Mouse (Mus musculus) B cell, adult 2 months (primary cell): Measurements from ENCODE around the gene Ptx4.
A peak's percentile ranks its signal among the peaks of the same experiment; 100 is the strongest.
"Not testable (repeated sequence)": the region's sequence is repeated elsewhere in the genome, so short reads cannot be mapped to it uniquely, and the experiment has no call there.

ENCODE experiments used
- DNase-seq, 2 experiments: peaks; one replicate each; pipeline ENCODE4 v3.0.0; 2022

Gene Ptx4

GRCm38 (mm10) chr17:25115664-25116432, 4.7 kb upstream of the Ptx4 start, which contains the start of gene Telo2:
Telo2 (minus strand) TSS chr17:25115967.
- DNase-seq, result peak; percentile 94

- peak; percentile 63 to 67 for DNase-seq
Observed at GRCm38 (mm10) chr17:25117263-25117662, 3.3 kb upstream of the Ptx4 start.

GRCm38 (mm10) chr17:25123979-25124378, 3.4 kb downstream of the Ptx4 start:
- DNase-seq, result peak; percentile 65 to 68

- DNase-seq, result not testable (repeated sequence)
Observed at GRCm38 (mm10) chr17:25125442-25126060, 5.0 kb downstream of the Ptx4 start.

GRCm38 (mm10) chr17:25127079-25127478, 6.5 kb downstream of the Ptx4 start:
- no peak for DNase-seq

GRCm38 (mm10) chr17:25127681-25128080, 7.1 kb downstream of the Ptx4 start:
- DNase-seq, result no peak

GRCm38 (mm10) chr17:25130060-25130459, 9.5 kb downstream of the Ptx4 start:
- no peak for DNase-seq

- peak; percentile 91 to 92 for DNase-seq
Observed at GRCm38 (mm10) chr17:25133275-25133698, 12.7 kb downstream of the Ptx4 start, which contains the start of gene Clcn7. Clcn7 (plus strand) TSS chr17:25133391.

GRCm38 (mm10) chr17:25135622-25136021, 15.1 kb downstream of the Ptx4 start:
- DNase-seq, result no peak

GRCm38 (mm10) chr17:25138803-25139202, 18.2 kb downstream of the Ptx4 start:
- no peak for DNase-seq

- DNase-seq, result no peak
Observed at GRCm38 (mm10) chr17:25139960-25140359, 19.4 kb downstream of the Ptx4 start.

GRCm38 (mm10) chr17:25162161-25162560, 41.6 kb downstream of the Ptx4 start, which contains the start of gene Ccdc154:
Ccdc154 (plus strand) TSS chr17:25162461.
- DNase-seq, result no peak

GRCm38 (mm10) chr17:25163387-25163786, 42.8 kb downstream of the Ptx4 start:
- DNase-seq, result no peak

GRCm38 (mm10) chr17:25164770-25165169, 44.2 kb downstream of the Ptx4 start:
- DNase-seq, result no peak

- no peak for DNase-seq
Observed at GRCm38 (mm10) chr17:25165970-25166671, 45.6 kb downstream of the Ptx4 start.

- no peak for DNase-seq
Observed at GRCm38 (mm10) chr17:25169706-25170105, 49.1 kb downstream of the Ptx4 start.

- no peak for DNase-seq
Observed at GRCm38 (mm10) chr17:25172558-25172957, 52.0 kb downstream of the Ptx4 start.
